Mouse (Mus musculus) CH12.LX (cell line): ENCODE measurements at regions not wholly inside any gene's neighbourhood (a gene's known extent, or its start where the extent isn't known, plus 50 kb on each side); places are given as distances from the start of the nearest gene placed in this dataset.

Source experiments
- CTCF ChIP-seq, 2 experiments: IDR thresholded peaks in 1 of 2; conservative IDR thresholded peaks in 1 of 2; 2 replicates each; pipeline ENCODE4 v1.5.1; 2011 to 2012; ENCODE audit warnings: low read depth in 2 of 2, low read length in 2 of 2, improper control_type of control experiment in 1 of 2, inconsistent platforms in 1 of 2, mild to moderate bottlenecking in 1 of 2, moderate library complexity in 1 of 2
- E2F4 ChIP-seq: IDR thresholded peaks from 2 replicates; pipeline ENCODE4 v1.6.1; 2011; ENCODE audit warnings: low read depth, low read length, improper control_type of control experiment; ENCODE audit not compliant: insufficient replicate concordance
- EP300 ChIP-seq: IDR thresholded peaks from 2 replicates; pipeline ENCODE4 v1.6.1; 2011; ENCODE audit warnings: low read length, improper control_type of control experiment
- GABPA ChIP-seq: IDR thresholded peaks from 2 replicates; pipeline ENCODE4 v1.6.1; 2012; ENCODE audit warnings: low read depth, low read length, improper control_type of control experiment, inconsistent platforms; ENCODE audit not compliant: insufficient replicate concordance
- HCFC1 ChIP-seq: IDR thresholded peaks from 2 replicates; pipeline ENCODE4 v1.6.1; 2012; ENCODE audit warnings: low read depth, mild to moderate bottlenecking, inconsistent platforms, low read length, improper control_type of control experiment
- JUN ChIP-seq: IDR thresholded peaks from 2 replicates; pipeline ENCODE4 v1.6.1; 2011; ENCODE audit warnings: low read depth, mild to moderate bottlenecking, low read length, improper control_type of control experiment, moderate library complexity; ENCODE audit not compliant: insufficient read depth
- MAZ ChIP-seq: IDR thresholded peaks from 2 replicates; pipeline ENCODE4 v1.6.1; 2012; ENCODE audit warnings: low read depth, mild to moderate bottlenecking, inconsistent platforms, low read length, improper control_type of control experiment, moderate library complexity
- NRF1 ChIP-seq: IDR thresholded peaks from 2 replicates; pipeline ENCODE4 v1.6.1; 2014; ENCODE audit warnings: low read depth, mild to moderate bottlenecking, inconsistent platforms, low read length, improper control_type of control experiment, moderate library complexity
- POLR2A ChIP-seq: IDR thresholded peaks from 2 replicates; pipeline ENCODE4 v1.6.1; 2011; ENCODE audit warnings: low read depth, mild to moderate bottlenecking, improper control_type of control experiment, low read length
- POLR2AphosphoS2 ChIP-seq: IDR thresholded peaks from 2 replicates; pipeline ENCODE4 v1.6.1; 2011; ENCODE audit warnings: low read depth, low read length, improper control_type of control experiment
- TBP ChIP-seq: conservative IDR thresholded peaks from 2 replicates; pipeline ENCODE4 v1.6.1; 2011; ENCODE audit warnings: low read depth, low read length, improper control_type of control experiment
- TCF12 ChIP-seq: IDR thresholded peaks from 2 replicates; pipeline ENCODE4 v1.6.1; 2014; ENCODE audit warnings: low read depth, mild to moderate bottlenecking, inconsistent platforms, low read length, improper control_type of control experiment
- ZMIZ1 ChIP-seq: IDR thresholded peaks from 2 replicates; pipeline ENCODE4 v1.6.1; 2012; ENCODE audit warnings: low read depth, mild to moderate bottlenecking, inconsistent platforms, low read length, improper control_type of control experiment

DNA sequence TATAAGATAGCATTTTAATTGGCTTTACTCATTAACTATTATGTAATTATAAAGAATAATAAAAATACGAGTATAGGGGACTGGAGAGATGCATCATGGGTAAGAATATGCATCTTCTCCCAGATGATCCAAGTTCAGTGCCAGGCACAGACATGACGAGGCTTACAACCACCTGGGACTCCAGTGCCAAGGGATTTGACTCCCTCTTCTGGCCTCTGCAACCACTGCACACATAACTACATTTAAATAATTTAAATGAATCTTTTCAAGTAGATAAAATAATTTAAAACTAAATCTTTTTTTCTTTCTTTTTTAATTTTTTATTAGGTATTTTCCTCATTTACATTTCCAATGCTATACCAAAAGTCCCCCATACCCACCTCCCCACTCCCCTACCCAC lies 131.8 kb downstream of the Gipc2 start:
- peak; percentile 15 to 67; a peak in 2 of 4 replicates for TF ChIP-seq CTCF (conservative IDR thresholded peaks at IDR 0.05 in 1 of 2, IDR thresholded peaks at IDR 0.05 in 1 of 2; ENCODE audit: low read depth in 2 of 2, low read length in 2 of 2)
- TF ChIP-seq POLR2A: no peak
- TF ChIP-seq EP300: no peak
- no peak for TF ChIP-seq NRF1
- TF ChIP-seq TCF12: no peak
- no peak for TF ChIP-seq E2F4
- no peak for TF ChIP-seq GABPA
- TF ChIP-seq HCFC1: no peak
- TF ChIP-seq POLR2AphosphoS2: no peak
- TF ChIP-seq JUN: no peak
- TF ChIP-seq MAZ: no peak
- no peak for TF ChIP-seq ZMIZ1
- no peak for TF ChIP-seq TBP
